Mouse (Mus musculus): Measurements from ENCODE around the gene Dlx1. TPM values are rescaled to one million over a fixed set of nuclear protein-coding genes. Genes with fewer than 3 reads are reported as not detected.

The Dlx1 gene
- under 1 TPM in 1 of 2 experiments, not detected in 1; 0.58 TPM for total RNA-seq (2023)

GRCm38 (mm10) chr2:71528014-71528713, at the start of gene Dlx1:
Gene Dlx1, plus strand, starts transcription at chr2:71528113.

DNA sequence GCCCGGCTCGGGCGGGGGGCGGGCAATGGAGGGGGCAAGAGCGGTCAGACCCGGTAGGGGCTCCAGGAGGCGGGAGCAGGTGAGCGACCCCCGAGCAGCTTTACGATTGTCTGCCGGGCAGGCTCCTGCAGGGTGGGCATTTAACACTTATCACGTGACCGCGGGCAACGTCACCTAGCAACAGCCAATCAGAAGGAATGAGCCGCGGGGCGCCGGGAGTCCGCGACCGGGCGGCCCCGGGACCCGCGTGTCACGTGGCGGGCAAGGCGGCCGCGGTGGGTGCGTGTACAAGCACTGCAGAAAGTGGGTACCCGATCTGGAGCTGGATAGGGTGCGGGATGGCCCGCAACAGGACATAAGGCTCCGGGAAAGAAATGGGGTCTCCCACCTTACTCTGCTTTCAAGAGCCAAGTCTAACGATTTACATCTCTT, 18.7 kb downstream of the Dlx1 start, which contains the start of gene Dlx2:
Gene Dlx2, minus strand, starts transcription at position 115 of the 432 bp plus-strand sequence.

Other genes starting within 250 kb of the Dlx1 start
- 10 to 100 TPM; 37.1 to 53.8 TPM for gene Slc25a12, start 160.4 kb upstream of the Dlx1 start, total RNA-seq (2023)
- gene Hat1, start 139.2 kb upstream of the Dlx1 start, total RNA-seq (2023) = 10 to 100 TPM; 25.8 to 38.3 TPM
- 10 to 100 TPM; 35.0 to 42.9 TPM for gene Metap1d, start 74.8 kb upstream of the Dlx1 start, total RNA-seq (2023)
- not detected for gene Dlx2, start 18.6 kb downstream of the Dlx1 start, total RNA-seq (2023)
- 10 to 100 TPM; 12.4 to 12.5 TPM for gene Itga6, start 217.5 kb downstream of the Dlx1 start, total RNA-seq (2023)